Mouse (Mus musculus): ENCODE data around the gene Nr4a1. TPM values are rescaled to one million over a fixed set of nuclear protein-coding genes. Genes with fewer than 3 reads are reported as not detected.
A peak's percentile ranks its signal among the peaks of the same experiment; 100 is the strongest.

Nr4a1 gene
- total and polyA plus RNA-seq, 3 experiments: 415 to 565 (median 560) TPM

DNA sequence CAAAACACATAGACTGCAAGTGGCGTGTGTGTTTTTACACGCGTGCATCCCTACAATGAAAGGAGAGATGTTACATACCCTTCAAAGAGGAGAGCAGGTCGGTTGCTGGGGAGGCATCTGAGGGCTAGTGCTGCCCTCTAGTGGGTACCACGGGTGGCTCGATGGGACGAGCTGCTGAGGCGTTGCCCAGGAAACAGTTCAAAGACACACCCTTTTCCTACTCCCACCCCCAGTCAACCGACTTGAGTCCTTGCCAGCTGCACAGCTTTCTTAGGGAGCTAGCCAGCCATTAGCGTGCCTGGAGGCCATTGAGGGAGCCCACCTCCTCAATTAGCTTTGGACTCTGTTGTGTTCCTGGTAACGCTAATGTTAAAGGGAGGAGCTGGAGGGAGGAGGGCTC lies 61.8 kb downstream of the Nr4a1 start:
- peak; percentile 93 for DNase-seq

DNA sequence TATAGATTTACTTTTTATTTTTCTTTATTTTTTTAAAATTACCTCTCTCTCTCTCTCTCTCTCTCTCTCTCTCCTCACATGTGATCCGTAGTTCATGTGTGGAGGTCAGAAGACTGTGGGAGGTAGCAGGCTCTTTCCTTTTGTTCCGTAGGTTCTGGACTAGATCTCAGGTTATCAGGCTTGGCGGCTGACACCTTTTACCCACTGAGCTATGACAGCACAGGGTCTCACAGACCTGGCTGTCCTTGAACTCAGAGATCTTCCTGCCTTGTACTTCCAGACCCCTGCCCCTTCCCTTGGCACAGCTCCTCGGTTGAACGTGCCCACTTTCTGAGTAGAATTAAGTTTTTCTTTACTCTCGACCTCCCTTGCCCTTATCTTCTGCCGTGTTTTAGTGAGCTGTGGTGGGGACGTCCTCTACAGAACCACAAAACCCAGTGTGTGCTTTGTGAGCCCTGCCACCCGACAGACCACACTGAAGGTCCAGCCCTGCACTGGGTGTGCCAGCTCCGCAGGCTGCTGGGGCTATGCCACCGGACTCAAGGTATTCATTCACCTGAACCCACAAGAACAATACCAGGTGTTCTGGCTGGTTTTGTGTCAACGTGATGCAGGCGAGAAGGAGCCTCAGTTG lies 62.3 kb downstream of the Nr4a1 start:
- no peak for DNase-seq

DNA sequence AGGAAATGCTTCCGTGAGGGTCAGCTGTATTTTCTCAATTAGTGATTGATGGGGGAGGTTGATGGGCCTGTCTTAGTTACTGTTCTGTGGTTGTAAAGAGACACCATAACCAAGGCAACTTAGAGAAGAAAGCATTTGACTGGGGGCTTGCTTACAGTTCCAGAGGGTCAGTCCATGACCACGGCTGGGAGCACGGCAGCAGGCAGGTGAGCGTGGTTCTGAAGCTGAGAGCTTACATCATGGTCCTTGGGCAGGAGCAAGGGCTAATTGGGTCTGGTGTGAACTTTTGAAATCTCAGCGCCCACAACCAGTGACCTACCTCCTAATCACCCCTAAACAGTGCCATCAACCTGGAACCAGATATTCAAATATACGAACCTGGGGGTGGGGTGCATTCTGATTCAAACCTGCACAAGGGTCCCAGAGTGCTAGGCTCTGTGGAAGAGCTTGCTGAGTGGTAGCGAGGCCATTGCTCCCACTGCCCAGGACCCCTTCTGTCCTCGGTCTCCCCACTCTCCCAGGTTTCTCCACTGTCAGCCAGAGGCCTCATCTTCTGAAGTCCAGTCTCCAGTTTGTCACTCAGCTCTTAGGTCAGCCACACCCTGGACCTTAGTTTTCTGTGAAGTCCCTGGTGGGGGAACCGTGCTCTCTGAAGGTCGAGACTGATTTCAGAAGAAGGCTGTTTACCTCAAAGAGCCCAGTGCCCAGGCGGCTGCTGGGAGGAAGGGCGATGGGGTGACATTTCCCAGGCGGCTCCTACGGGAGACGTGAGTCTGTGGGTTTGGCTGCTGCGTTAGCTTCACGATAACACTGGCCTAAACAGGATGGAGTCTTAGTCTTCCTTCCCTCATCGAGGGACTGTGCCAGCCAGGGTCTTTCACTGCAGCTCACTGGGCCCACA lies 63.1 kb downstream of the Nr4a1 start:
- DNase-seq: no peak

GRCm38 (mm10) chr15:101317814-101318500 lies 63.9 kb downstream of the Nr4a1 start:
- no peak for DNase-seq

- DNase-seq: peak; percentile 62
Observed at GRCm38 (mm10) chr15:101318889-101319765, 65.1 kb downstream of the Nr4a1 start.

DNA sequence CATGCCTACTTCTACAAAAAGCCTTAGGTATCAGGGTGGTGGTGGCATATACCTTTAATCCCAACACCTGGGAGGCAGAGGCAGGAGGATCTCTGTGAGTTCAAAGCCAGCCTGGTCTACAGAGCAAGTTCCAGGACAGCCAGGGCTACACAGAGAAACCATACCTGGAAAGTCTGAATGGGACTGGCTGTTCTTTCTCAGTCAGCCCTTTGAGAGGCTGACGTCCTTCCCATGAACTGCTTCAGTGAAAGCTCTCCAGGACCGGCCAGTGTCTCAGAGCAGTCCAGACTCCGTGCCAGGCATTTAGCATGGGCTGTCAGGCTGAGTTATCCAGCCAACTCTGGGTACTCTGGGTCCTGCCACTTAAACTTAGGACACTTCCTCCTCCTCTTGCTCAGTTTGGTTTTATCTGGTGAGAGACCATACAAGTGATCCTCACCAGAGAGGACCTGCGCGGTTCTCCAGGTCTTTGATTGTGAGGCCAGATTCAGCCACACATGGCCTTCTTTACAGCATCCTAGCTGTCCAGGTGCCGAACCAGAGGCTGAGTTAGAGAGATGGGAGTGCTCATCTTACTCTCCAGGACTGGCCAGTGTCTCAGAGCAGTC lies 66.0 kb downstream of the Nr4a1 start:
- no peak for DNase-seq

- peak; percentile 72 for DNase-seq
Observed at GRCm38 (mm10) chr15:101320618-101321041, 66.6 kb downstream of the Nr4a1 start.

DNA sequence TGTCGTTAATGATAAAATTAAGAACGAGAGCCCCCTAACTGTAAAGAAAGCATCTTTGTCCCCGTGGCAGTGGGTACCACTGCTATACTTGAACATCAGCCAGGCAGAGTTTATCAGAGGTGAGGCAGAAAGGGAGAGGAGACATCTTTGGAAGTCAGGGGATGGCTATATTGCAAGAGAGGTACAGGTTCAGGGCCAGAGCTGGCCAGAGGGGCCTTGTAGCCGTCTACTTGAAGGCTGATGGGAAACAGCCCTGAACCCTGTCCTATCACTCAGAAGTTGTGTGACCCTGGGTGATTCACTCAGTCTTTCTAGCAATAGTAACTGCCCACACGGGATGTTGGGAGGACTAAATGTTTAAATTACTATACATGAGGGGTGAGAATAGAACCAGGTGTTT lies 67.1 kb downstream of the Nr4a1 start:
- peak; percentile 75 for DNase-seq

DNA sequence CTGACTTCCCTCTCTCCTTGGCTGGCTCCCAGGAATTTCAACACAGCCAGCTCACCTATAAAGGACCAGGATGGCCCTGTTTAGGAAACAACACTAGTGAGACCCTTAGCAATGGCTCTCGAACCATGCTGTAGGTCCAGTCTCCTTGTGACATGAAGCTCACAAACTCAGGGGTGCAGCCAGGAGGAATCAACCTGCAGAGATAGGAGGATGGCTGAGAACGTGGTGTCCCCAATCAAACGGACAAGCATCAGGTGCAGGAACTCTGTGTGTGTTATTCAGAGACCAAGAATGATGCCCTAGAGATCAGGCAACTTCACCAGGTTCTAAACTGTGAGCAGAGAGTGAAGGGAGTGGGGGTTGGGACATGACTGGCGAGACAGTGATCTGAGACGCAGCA lies 68.0 kb downstream of the Nr4a1 start:
- no peak for DNase-seq

DNA sequence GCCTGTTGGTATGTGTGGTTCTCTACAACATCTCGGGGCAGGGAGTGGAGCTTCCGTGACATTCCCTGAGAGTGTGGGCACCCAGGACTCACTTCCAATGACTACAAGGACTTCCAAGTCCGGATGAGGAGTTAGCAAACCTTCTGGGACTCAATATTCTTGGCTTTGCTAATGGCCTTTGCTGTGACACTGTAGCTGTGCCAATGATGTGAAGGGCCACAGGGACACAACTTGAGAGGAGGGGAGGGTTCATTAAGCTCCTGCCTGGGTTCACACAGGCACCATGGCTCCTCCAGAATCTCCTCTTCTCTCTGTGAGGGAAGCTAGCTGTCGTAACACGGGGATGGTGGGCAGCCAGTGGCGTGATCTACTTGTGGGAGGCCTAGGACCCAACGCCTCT lies 68.6 kb downstream of the Nr4a1 start:
- no peak for DNase-seq

- no peak for DNase-seq
Observed at GRCm38 (mm10) chr15:101323511-101323910, 69.4 kb downstream of the Nr4a1 start.

Other genes with a start within 250 kb of the Nr4a1 start
- gene Gm47841, start 206.9 kb upstream of the Nr4a1 start, total RNA-seq (2021): under 1 TPM; 0.37 to 0.45 TPM
- 0.37 TPM in 1 of 2 replicates, not detected in the other for gene Gm47841, start 206.9 kb upstream of the Nr4a1 start, polyA plus RNA-seq (2012; rRNA removed)
- gene Fignl2, start 175.7 kb upstream of the Nr4a1 start, total RNA-seq (2021): 1 to 10 TPM; 6.3 to 8.7 TPM
- 11.8 and 16.1 TPM in 2 replicates for gene Fignl2, start 175.7 kb upstream of the Nr4a1 start, polyA plus RNA-seq (2012; rRNA removed)
- gene Ankrd33, start 138.5 kb upstream of the Nr4a1 start, total RNA-seq (2021): 1 to 10 TPM in 1 of 2 experiments, under 1 TPM in 1; 0.59 to 1.0 TPM
- gene Ankrd33, start 138.5 kb upstream of the Nr4a1 start, polyA plus RNA-seq (2012; rRNA removed): 0.10 TPM in 1 of 2 replicates, not detected in the other
- 10 to 100 TPM; 15.0 to 22.6 TPM for gene Acvrl1, start 125.7 kb upstream of the Nr4a1 start, total RNA-seq (2021)
- 20.9 and 23.3 TPM in 2 replicates for gene Acvrl1, start 125.7 kb upstream of the Nr4a1 start, polyA plus RNA-seq (2012; rRNA removed)
- gene Acvr1b, start 80.2 kb upstream of the Nr4a1 start, total RNA-seq (2021): 10 to 100 TPM in 1 of 2 experiments, 1 to 10 TPM in 1; 5.2 to 10.0 TPM
- gene Acvr1b, start 80.2 kb upstream of the Nr4a1 start, polyA plus RNA-seq (2012; rRNA removed): 10.1 and 11.2 TPM in 2 replicates
- gene Grasp, start 30.1 kb upstream of the Nr4a1 start, total RNA-seq (2021): 10 to 100 TPM; 16.4 to 21.0 TPM
- 53.0 and 60.3 TPM in 2 replicates for gene Grasp, start 30.1 kb upstream of the Nr4a1 start, polyA plus RNA-seq (2012; rRNA removed)
- gene Atg101, start 30.0 kb downstream of the Nr4a1 start, total RNA-seq (2021): 10 to 100 TPM; 38.6 to 58.8 TPM
- 31.9 and 35.4 TPM in 2 replicates for gene Atg101, start 30.0 kb downstream of the Nr4a1 start, polyA plus RNA-seq (2012; rRNA removed)
- gene 6030408B16Rik, start 38.9 kb downstream of the Nr4a1 start, total RNA-seq (2021): under 1 TPM; 0.40 to 0.52 TPM
- 1.4 and 2.0 TPM in 2 replicates for gene 6030408B16Rik, start 38.9 kb downstream of the Nr4a1 start, polyA plus RNA-seq (2012; rRNA removed)
- 1 to 10 TPM; 3.6 TPM for gene Krt80, start 115.9 kb downstream of the Nr4a1 start, total RNA-seq (2021)
- gene Krt80, start 115.9 kb downstream of the Nr4a1 start, polyA plus RNA-seq (2012; rRNA removed): 1.9 and 2.3 TPM in 2 replicates
- 1 to 10 TPM; 2.1 to 3.2 TPM for gene Krt7, start 156.8 kb downstream of the Nr4a1 start, total RNA-seq (2021)
- 0.76 and 1.2 TPM in 2 replicates for gene Krt7, start 156.8 kb downstream of the Nr4a1 start, polyA plus RNA-seq (2012; rRNA removed)
- not detected for gene Krt87, start 184.5 kb downstream of the Nr4a1 start, total RNA-seq (2021)
- 0.04 TPM in 1 of 2 replicates, not detected in the other for gene Krt87, start 184.5 kb downstream of the Nr4a1 start, polyA plus RNA-seq (2012; rRNA removed)
- gene Krt88, start 193.5 kb downstream of the Nr4a1 start, total RNA-seq (2021): not detected
- not detected in 2 replicates for gene Krt88, start 193.5 kb downstream of the Nr4a1 start, polyA plus RNA-seq (2012; rRNA removed)
- not detected for gene Krt81, start 209.5 kb downstream of the Nr4a1 start, total RNA-seq (2021)
- gene Krt81, start 209.5 kb downstream of the Nr4a1 start, polyA plus RNA-seq (2012; rRNA removed): not detected in 2 replicates
- not detected for gene Krt86, start 219.2 kb downstream of the Nr4a1 start, total RNA-seq (2021)
- not detected in 2 replicates for gene Krt86, start 219.2 kb downstream of the Nr4a1 start, polyA plus RNA-seq (2012; rRNA removed)
- gene Krt83, start 237.2 kb downstream of the Nr4a1 start, total RNA-seq (2021): not detected
- gene Krt83, start 237.2 kb downstream of the Nr4a1 start, polyA plus RNA-seq (2012; rRNA removed): 0.12 TPM in 1 of 2 replicates, not detected in the other